Mouse (Mus musculus) ES-Bruce4 (cell line): ENCODE results near the gene Tmem60.

ENCODE experiments used
- CTCF ChIP-seq: IDR thresholded peaks from one replicate; pipeline ENCODE4 v1.8.1; 2011; ENCODE audit warnings: low read depth, low read length
- EP300 ChIP-seq: IDR thresholded peaks from 2 replicates; pipeline ENCODE4 v1.6.1; 2011; ENCODE audit warnings: low read depth, low read length; ENCODE audit not compliant: insufficient read depth
- POLR2A ChIP-seq: IDR thresholded peaks from one replicate; pipeline ENCODE4 v1.8.1; 2011; ENCODE audit warnings: low read length; ENCODE audit not compliant: insufficient read depth

DNA sequence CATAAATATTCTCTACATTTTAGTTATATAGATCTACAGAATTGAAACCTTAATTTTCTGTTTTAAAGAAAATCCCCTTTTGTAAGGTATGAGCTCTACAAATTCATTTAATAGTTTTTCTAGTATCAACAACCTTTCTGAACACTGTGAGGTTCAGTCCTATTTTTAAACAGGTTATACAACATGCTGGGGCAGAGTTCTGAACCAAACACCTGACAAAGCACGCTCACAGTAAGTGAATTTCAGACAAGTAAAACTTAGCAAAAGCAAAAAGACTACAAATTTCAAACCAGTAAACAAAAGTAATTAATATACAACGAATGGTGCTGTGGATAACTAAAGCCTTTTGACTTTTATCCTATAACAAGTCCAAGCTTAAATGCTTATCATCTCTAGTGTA lies 23.6 kb upstream of the Tmem60 start:
- TF ChIP-seq CTCF (no peak), POLR2A (no peak), EP300 (no peak)
